Mouse (Mus musculus) ES-Bruce4 (cell line): ENCODE data around the gene Eif4e3.

ENCODE experiments used
- CTCF ChIP-seq: IDR thresholded peaks from one replicate; pipeline ENCODE4 v1.8.1; 2011; ENCODE audit warnings: low read depth, low read length
- EP300 ChIP-seq: IDR thresholded peaks from 2 replicates; pipeline ENCODE4 v1.6.1; 2011; ENCODE audit warnings: low read depth, low read length; ENCODE audit not compliant: insufficient read depth
- POLR2A ChIP-seq: IDR thresholded peaks from one replicate; pipeline ENCODE4 v1.8.1; 2011; ENCODE audit warnings: low read length; ENCODE audit not compliant: insufficient read depth

DNA sequence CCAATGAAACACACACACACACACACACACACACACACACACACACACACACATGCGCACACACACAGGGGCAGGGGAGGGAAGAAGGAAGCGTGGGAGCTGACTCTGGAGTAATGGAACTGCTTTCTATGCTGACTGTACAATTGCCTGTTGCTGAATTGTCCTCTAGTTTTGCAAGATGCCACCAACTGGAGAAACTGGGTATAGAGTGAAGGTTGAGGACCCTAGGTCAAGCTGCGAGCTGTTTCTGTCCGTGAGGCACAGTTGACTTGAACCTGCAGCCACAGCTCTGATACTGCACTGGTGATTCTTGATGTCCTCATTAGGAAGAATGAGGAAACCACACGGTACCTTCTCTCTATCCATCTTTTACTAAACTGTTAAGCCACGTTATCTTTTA lies 49.3 kb upstream of the Eif4e3 start:
- TF ChIP-seq CTCF (no peak), POLR2A (no peak), EP300 (no peak)
